Mouse (Mus musculus) right cerebral cortex, postnatal 25 days (tissue): Measurements from ENCODE around the gene Lmbr1l.
"Not testable (repeated sequence)": the region's sequence is repeated elsewhere in the genome, so short reads cannot be mapped to it uniquely, and the experiment has no call there.

Experiments used
- DNase-seq: peaks from one replicate; pipeline ENCODE4 v3.0.0; 2022

Gene Lmbr1l

GRCm38 (mm10) chr15:98934217-98934839 is 16.3 kb upstream of the Lmbr1l start, which contains the start of gene Tuba1b:
Gene Tuba1b, minus strand, starts transcription at chr15:98934565.
- peak; percentile 95 for DNase-seq

DNA sequence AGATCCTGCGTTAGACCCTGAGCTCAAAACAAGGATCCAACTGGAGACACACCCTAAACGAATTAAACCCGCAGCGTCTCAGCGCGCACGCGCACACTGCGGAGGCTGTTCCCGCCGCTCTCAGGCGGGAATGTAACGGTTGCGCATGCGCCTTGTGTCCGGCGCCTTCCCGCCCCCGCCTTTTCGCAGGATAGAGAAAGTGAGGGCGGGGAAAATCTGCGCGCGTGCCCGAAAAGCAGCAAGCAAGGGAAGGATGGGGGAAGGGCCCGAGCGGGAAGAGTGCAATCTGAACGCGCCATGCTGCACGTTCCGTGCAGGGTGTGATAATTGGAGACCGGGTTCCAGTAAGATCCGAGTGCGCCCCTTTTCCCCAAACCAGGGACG is 15.8 kb upstream of the Lmbr1l start:
- peak; percentile 95 for DNase-seq

- DNase-seq = not testable (repeated sequence)
Measured at GRCm38 (mm10) chr15:98933004-98933671, 15.1 kb upstream of the Lmbr1l start.

DNA sequence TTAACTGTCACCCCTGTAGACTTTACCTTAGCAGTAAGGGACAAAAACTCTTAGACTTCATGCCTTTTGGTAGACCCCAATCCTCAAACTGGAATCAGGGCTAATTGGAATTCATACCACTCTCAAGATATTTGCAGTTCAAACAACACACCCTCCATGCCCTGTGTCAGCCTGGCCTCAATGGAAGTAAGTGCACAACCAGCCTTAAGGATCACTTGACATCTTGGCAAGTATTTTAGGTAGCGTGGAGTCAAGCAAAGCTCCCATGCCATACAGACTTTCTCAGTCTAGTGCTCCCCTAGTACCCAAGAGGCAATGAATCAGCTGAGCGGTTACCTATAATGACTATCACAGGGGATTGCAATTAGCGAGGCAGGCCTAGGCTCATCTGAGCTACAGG is 13.0 kb upstream of the Lmbr1l start:
- DNase-seq = no peak

- no peak for DNase-seq
Measured at GRCm38 (mm10) chr15:98930017-98930734, 12.1 kb upstream of the Lmbr1l start.

GRCm38 (mm10) chr15:98928598-98929240 is 10.7 kb upstream of the Lmbr1l start:
- DNase-seq = peak; percentile 61

- DNase-seq = no peak
Measured at GRCm38 (mm10) chr15:98927566-98927965, 9.5 kb upstream of the Lmbr1l start.

- no peak for DNase-seq
Measured at GRCm38 (mm10) chr15:98924682-98925081, 6.7 kb upstream of the Lmbr1l start.

DNA sequence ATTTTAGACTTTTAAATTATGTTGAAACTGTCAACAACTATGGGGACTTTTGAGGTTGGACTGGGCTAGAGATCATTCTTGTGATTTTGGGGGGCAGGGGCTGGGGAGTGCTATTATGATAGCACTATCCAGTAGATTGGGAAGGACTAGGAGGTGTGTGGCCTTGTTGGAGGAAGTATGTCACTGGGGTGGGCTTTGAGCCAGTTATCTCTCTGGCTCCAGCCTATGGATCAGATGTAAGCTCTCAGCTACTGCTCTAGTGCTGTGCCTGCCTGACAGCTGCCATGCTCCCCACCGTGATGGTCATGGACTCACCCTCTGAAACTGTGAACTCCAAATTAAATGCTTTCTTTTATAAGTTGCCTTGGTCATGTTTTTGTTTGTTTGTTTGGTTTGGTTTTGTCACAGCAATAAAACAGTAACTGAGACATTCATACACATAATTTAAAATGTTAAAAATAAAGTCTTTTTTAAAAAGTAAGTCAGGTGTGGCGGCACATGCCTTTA is 5.1 kb upstream of the Lmbr1l start:
- no peak for DNase-seq

- no peak for DNase-seq
Measured at GRCm38 (mm10) chr15:98922581-98922980, 4.5 kb upstream of the Lmbr1l start.

DNA sequence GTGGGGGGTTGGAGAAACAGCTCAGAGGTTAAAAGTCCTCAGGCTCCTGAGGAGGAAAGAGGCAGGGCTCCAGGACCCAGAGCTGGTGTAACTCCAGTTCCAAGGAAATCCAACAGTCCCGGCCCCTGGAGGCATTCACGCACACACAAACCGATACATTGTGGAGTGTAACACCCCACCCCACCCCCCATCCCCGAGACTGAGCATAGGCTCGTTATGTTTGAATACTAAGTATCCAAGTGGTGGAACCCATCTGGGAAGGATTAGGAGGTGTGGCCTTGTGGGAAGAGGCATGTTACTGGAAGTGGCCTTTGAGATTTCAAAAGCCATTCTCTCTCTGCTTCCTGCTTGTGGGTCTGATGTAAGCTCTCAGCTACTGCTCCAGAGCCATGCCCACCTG is 3.5 kb upstream of the Lmbr1l start:
- no peak for DNase-seq

DNA sequence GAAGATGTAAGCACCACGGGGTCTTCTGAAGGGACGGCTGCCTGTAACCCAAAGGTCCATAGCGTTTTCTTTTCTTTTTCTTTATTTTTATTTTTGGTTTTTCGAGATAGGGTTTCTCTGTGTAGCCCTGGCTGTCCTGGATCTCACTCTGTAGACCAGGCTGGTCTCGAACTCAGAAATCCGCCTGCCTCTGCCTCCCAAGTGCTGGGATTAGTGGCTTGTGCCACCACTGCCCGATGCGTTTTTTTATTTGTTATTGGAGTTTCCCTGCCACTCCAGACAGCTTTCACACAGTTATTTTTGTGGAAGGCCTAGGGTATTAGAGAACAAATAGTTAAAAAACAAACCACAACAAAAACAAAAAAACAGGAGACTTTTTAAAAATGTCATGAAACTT is 466 bp upstream of the Lmbr1l start:
- DNase-seq = not testable (repeated sequence)

DNA sequence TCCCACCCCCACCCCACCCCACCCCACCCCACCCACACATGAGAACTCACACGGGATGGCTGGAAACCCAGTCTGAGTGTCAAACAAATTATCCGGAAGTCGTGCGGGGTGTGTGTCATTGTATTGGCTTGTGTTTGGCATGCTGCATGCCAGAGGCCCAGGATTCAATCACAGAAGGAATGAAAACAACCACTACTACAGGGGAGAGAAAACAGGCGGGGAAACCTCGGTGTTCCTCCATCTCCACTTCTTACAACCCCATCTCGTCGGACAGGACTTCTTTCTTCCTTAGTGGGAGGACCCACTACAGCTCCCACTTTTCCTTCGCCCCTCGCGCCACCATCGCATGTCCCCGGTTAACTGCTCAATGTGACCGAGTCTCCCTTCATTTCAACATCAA is 940 bp downstream of the Lmbr1l start:
- DNase-seq = peak; percentile 11

DNA sequence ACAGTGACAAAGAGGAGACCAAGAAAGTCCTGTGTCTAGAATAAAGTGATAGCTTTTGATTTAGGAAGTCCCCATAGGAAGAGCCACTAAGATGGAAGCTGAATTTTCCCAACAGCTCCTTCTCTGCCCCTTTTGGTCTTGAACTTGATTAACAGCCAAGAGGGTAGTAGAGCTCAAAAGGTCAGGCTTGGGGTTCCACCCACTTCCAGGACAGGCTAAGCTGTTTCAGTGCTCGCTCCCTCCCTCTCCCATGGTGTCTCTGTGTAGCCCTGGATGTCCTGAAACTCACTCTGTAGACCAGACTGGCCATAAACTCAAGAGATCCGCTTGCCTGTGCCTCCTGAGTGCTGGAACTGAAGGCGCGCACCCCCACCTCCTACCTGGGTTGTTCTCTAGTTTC is 2.0 kb downstream of the Lmbr1l start:
- DNase-seq = no peak

DNA sequence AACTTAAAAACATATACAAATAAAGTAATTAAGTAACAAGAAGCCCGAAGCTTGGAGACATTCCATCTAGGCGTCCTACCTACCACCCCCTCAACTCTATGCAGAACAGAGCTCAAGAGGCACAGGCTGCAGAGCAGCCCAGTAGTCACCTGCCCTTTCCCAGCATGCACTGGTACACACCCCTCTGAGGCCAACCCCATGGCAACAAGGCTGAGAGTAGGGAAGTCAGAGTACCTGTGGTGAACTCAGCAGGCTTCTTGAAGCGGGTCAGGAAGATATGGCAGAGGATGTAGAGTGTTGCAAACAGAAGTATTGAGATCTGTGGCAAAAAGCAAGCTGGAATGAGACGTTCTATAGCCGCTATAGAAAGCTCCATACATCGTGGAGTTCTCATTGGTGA is 3.1 kb downstream of the Lmbr1l start:
- DNase-seq = no peak

- no peak for DNase-seq
Measured at GRCm38 (mm10) chr15:98904692-98905091, 13.3 kb downstream of the Lmbr1l start.

DNA sequence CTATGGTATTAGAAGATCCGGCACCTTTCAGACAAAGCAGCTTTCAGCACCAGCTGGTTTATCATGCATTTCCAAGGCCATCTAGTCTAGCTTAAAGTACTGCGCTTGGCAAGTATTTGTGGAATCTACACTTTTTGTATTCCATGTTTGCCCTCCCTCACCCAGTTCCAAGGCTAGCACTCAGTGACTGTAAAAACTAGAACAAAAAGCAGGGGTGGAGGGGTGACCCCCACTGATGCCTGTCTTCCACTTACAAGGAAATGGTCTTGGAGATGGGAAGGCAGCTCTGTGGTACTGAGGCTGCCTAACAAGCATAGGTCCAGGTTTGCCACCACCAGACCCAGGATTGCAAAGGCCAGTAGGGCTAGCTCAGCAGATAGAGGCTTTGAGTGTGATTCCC is 15.4 kb downstream of the Lmbr1l start:
- DNase-seq = no peak

- DNase-seq = no peak
Measured at GRCm38 (mm10) chr15:98901530-98901929, 16.5 kb downstream of the Lmbr1l start.

- no peak for DNase-seq
Measured at GRCm38 (mm10) chr15:98897928-98898800, 19.9 kb downstream of the Lmbr1l start, which contains the start of gene Dhh. Gene Dhh, minus strand, starts transcription at chr15:98898540.

DNA sequence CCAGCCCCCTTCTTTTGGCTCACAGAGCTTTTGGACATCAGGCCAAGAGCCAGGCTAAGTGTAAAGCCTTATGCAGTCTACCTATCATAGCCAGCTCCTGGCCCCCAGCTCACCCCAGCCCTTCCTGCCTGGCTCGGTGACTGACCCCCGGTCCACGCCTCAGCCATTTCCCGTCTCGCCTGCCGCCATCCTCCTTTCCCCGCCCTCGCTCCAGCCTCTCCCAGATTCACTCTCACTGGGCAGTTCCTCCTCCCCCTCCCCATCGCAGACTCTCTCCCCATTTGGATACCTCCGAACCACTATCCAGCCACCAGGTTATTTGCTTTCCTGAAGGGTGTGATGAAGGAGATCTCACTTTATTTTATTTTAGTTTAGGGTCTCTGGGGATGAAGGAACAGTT is 20.5 kb downstream of the Lmbr1l start:
- no peak for DNase-seq

DNA sequence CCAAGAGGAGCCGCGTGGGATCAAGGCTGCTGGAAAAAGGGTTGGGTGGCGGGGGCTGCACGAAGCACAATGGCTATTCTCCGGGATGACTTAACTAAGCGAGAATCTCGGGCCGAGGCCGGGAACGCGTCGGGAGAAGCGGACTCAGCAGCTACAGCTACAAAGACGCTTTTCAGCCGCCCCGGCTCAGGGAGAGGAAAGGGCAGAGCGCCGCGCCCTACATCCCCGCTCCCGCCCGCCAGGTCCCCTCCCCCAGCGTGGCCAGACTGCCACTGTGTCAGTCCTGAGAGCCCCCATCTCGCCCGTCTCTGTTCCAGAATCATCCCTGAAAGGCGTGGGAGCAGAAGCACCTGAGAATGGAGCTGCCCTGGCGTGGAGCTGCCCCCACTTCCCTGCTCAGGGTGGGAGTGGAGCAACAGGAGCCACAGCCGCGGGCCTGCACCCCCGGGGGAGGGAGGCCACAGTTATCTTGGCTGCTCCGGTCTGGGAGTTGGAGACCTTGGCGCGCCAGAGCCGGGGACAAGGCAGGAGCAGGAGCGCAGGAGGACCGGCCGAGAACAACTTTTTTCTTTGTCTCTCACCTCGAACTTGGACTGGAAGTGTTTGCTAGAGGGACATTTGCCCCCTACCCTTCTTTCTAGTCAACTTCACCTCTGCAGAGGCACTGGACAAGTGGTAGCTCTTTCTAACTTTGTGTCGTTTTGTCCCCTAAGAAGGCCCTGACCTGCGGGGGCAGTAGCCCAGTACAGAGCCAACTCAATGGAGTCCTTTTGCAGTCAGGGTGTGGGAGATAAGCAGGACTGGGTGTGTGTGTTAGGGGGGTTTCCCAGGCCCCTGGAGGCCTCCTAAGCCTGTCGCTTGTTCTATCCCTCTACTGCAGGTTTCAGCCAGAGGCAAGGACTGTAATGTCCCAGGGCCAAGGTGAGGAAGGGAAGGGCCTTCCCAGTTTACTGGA is 22.1 kb downstream of the Lmbr1l start:
- DNase-seq = no peak
